Mouse (Mus musculus): ENCODE data around the gene Ercc2. TPM values are rescaled to one million over a fixed set of nuclear protein-coding genes. Genes with fewer than 3 reads are reported as not detected.
A peak's percentile ranks its signal among the peaks of the same experiment; 100 is the strongest.

Gene Ercc2
- total and polyA plus RNA-seq, 3 experiments, result 29.0 to 43.8 (median 33.5) TPM

GRCm38 (mm10) chr7:19394484-19394883 is 12.7 kb downstream of the Ercc2 start:
- no peak overlapping the region for H3K4me2 ChIP-seq (ENCODE audit: insufficient read depth, low read depth, poor library complexity, severe bottlenecking)
- no peaks in the 10 kb centered on the region for H3K79me2 ChIP-seq (replicated peaks; ENCODE audit: control insufficient read depth, extremely low read depth, insufficient read depth, poor library complexity, severe bottlenecking)
- dilution Hi-C loops (cut with MboI; ENCODE audit: extremely low pct_ligation_motif_present, extremely low pct_unique_long_range_greater_than_20kb, low sequenced_read_pairs), result no loop called here
- no peak overlapping the region for H3K4me3 ChIP-seq (replicated peaks in 1 of 3; ENCODE audit: low read depth in 2 of 3, low read length in 2 of 3, poor library complexity in 1 of 3)
- no peak for TF ChIP-seq NRF1 (IDR thresholded peaks at IDR 0.05; ENCODE audit: low read depth, low read length)
- TF ChIP-seq SMC3 (IDR thresholded peaks at IDR 0.05; ENCODE audit: low read depth, low read length), result no peak
- TF ChIP-seq USF2 (conservative IDR thresholded peaks at IDR 0.05; ENCODE audit: low read depth, low read length), result no peak
- peaks cover 62 to 72% of the 10 kb centered on the region in 2 experiments for H3K36me3 ChIP-seq (replicated peaks in 1 of 2; ENCODE audit: control insufficient read depth in 1 of 2, insufficient read depth in 1 of 2, low read length in 1 of 2)
- H3K4me1 ChIP-seq (ENCODE audit: control insufficient read depth in 1 of 2, insufficient read depth in 2 of 2), result no peaks in the 10 kb centered on the region
- in situ Hi-C loops (cut with MboI; ENCODE audit: low pct_ligation_motif_present, low pct_unique_long_range_greater_than_20kb, low sequenced_read_pairs), result no loop called here
- no peak for DNase-seq (ENCODE audit: extremely low read depth)
- no peaks in the 10 kb centered on the region for H3K9me3 ChIP-seq (replicated peaks; ENCODE audit: low read length)
- no peak overlapping the region for H3K27ac ChIP-seq (ENCODE audit: insufficient read depth, low read depth)
- H3K27me3 ChIP-seq (replicated peaks), result peaks cover 4% of the 10 kb centered on the region
- H3K9ac ChIP-seq (ENCODE audit: insufficient read depth, low read depth), result no peak overlapping the region

GRCm38 (mm10) chr7:19399496-19400280 is 17.9 kb downstream of the Ercc2 start:
- Histone ChIP-seq H3K9ac (ENCODE audit: insufficient read depth, low read depth) (no peak overlapping the region), H3K27me3 (replicated peaks) (peaks cover 49% of the 10 kb centered on the region)

GRCm38 (mm10) chr7:19400946-19401345 is 19.1 kb downstream of the Ercc2 start:
- H3K79me2 ChIP-seq (replicated peaks; ENCODE audit: control insufficient read depth, extremely low read depth, insufficient read depth, poor library complexity, severe bottlenecking), result no peaks in the 10 kb centered on the region
- DNase-seq (ENCODE audit: extremely low read depth), result no peak
- no peak overlapping the region for H3K4me2 ChIP-seq (ENCODE audit: insufficient read depth, low read depth, poor library complexity, severe bottlenecking)
- in situ Hi-C loops (cut with MboI; ENCODE audit: low pct_ligation_motif_present, low pct_unique_long_range_greater_than_20kb, low sequenced_read_pairs), result loop anchor here (25.0 kb wide), 2 partner anchors 161 to 461 kb away; partner anchors contain the start of genes Ceacam16, Gm19345 and Ppp1r37
- H3K27ac ChIP-seq (ENCODE audit: insufficient read depth, low read depth), result no peak overlapping the region
- no peak overlapping the region for H3K4me3 ChIP-seq (replicated peaks in 1 of 3; ENCODE audit: low read depth in 2 of 3, low read length in 2 of 3, poor library complexity in 1 of 3)
- peaks cover 56% of the 10 kb centered on the region for H3K27me3 ChIP-seq (replicated peaks)
- no peak for TF ChIP-seq CHD2 (IDR thresholded peaks at IDR 0.05; ENCODE audit: low read length)
- TF ChIP-seq CTCF (conservative IDR thresholded peaks at IDR 0.05 in 1 of 2, IDR thresholded peaks at IDR 0.05 in 1 of 2; ENCODE audit: low read depth in 2 of 2, low read length in 2 of 2), result 0 out of 4 replicates have a peak, but pooled peaks of 1 of the 2 experiments have one; percentile 10
- peaks cover 2 to 18% of the 10 kb centered on the region in 2 experiments; a peak in 3 of 4 replicates for H3K4me1 ChIP-seq (ENCODE audit: control insufficient read depth in 1 of 2, insufficient read depth in 2 of 2)
- dilution Hi-C loops (cut with MboI; ENCODE audit: extremely low pct_ligation_motif_present, extremely low pct_unique_long_range_greater_than_20kb, low sequenced_read_pairs), result no loop called here
- peaks cover 16% of the 10 kb centered on the region for H3K9me3 ChIP-seq (replicated peaks; ENCODE audit: low read length)
- peaks cover under 1 to 8% of the 10 kb centered on the region in 2 experiments for H3K36me3 ChIP-seq (replicated peaks in 1 of 2; ENCODE audit: control insufficient read depth in 1 of 2, insufficient read depth in 1 of 2, low read length in 1 of 2)
- no peak overlapping the region for H3K9ac ChIP-seq (ENCODE audit: insufficient read depth, low read depth)

More at GRCm38 (mm10) chr7:19399496-19400280, 17.9 kb downstream of the Ercc2 start:
- Histone ChIP-seq H3K4me2 (ENCODE audit: insufficient read depth, low read depth, poor library complexity, severe bottlenecking) (no peak overlapping the region), H3K4me1 (ENCODE audit: control insufficient read depth in 1 of 2, insufficient read depth in 2 of 2) (peaks cover 2 to 11% of the 10 kb centered on the region in 2 experiments; a peak in 3 of 4 replicates), H3K36me3 (replicated peaks in 1 of 2; ENCODE audit: control insufficient read depth in 1 of 2, insufficient read depth in 1 of 2, low read length in 1 of 2) (peaks cover 13 to 21% of the 10 kb centered on the region in 2 experiments), H3K79me2 (replicated peaks; ENCODE audit: control insufficient read depth, extremely low read depth, insufficient read depth, poor library complexity, severe bottlenecking) (no peaks in the 10 kb centered on the region), H3K4me3 (replicated peaks in 1 of 3; ENCODE audit: low read depth in 2 of 3, low read length in 2 of 3, poor library complexity in 1 of 3) (no peak overlapping the region), H3K9me3 (replicated peaks; ENCODE audit: low read length) (peaks cover 16% of the 10 kb centered on the region), H3K27ac (ENCODE audit: insufficient read depth, low read depth) (no peak overlapping the region)
- in situ Hi-C loops (cut with MboI; ENCODE audit: low pct_ligation_motif_present, low pct_unique_long_range_greater_than_20kb, low sequenced_read_pairs) (loop anchor here (25.0 kb wide), 2 partner anchors 163 to 463 kb away; partner anchors contain the start of genes Ceacam16, Gm19345 and Ppp1r37), dilution Hi-C loops (cut with MboI; ENCODE audit: extremely low pct_ligation_motif_present, extremely low pct_unique_long_range_greater_than_20kb, low sequenced_read_pairs) (no loop called here)
- DNase-seq (ENCODE audit: extremely low read depth), result no peak
- TF ChIP-seq MAX (IDR thresholded peaks at IDR 0.05; ENCODE audit: low read length) (no peak), MAZ (IDR thresholded peaks at IDR 0.05; ENCODE audit: low read depth, low read length) (no peak), POLR2A (IDR thresholded peaks at IDR 0.05; ENCODE audit: low read depth, low read length) (no peak)
